Mouse (Mus musculus): ENCODE measurements at regions not wholly inside any gene's neighbourhood (a gene's known extent, or its start where the extent isn't known, plus 50 kb on each side); places are given as distances from the start of the nearest gene placed in this dataset.
"Not testable (repeated sequence)": the region's sequence is repeated elsewhere in the genome, so short reads cannot be mapped to it uniquely, and the experiment has no call there.

- DNase-seq = no peak
Observed at GRCm38 (mm10) chr16:26860566-26860965, 130.9 kb downstream of the Gmnc start.

DNA sequence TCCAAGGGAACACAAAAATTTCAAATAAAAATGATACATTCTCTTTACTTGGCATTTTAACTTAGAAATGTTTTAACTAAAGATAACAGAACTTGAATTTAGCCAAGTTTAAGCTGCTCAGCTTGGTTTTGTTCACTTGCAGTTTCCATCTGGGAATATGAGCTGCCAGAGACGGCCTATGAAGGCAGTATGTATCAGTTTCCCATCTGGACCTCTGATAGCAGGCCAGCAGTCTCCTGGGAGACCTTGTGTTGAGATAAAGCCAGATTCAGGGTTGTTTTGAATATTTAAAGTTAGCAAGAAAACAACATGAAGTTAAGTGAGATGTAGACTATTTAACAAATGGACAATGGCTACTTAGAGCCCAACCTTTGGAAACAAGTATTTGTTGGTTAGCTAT, 142.3 kb downstream of the Gmnc start:
- DNase-seq = no peak

GRCm38 (mm10) chr16:26827006-26827405, 164.4 kb downstream of the Gmnc start:
- no peak for DNase-seq

DNA sequence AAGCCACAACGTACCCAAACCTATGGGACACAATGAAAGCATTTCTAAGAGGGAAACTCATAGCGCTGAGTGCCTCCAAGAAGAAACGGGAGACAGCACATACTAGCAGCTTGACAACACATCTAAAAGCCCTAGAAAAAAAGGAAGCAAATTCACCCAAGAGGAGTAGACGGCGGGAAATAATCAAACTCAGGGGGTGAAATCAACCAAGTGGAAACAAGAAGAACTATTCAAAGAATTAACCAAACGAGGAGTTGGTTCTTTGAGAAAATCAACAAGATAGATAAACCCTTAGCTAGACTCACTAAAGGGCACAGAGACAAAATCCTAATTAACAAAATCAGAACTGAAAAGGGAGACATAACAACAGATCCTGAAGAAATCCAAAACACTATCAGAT, 180.3 kb downstream of the Gmnc start:
- DNase-seq = not testable (repeated sequence)

DNA sequence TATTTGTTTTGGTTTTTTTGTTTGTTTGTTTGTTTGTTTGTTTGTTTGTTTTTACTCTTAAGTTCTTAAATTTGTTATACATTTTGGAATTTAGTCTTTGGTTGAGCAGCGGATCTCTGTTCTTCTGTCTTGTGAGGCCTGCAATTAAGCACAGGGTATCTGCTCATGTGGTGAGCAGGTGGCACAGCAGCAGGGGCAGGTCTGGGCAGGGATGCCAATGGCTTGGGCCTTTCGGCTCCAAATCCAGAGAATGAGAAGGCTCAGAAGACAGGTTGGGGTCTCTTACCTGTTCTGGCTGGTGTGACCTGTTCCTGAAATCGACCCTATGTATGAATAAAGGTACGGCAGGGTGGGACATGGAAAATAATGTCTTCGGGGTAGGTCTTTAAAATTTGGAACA, 186.0 kb downstream of the Gmnc start:
- DNase-seq = no peak

DNA sequence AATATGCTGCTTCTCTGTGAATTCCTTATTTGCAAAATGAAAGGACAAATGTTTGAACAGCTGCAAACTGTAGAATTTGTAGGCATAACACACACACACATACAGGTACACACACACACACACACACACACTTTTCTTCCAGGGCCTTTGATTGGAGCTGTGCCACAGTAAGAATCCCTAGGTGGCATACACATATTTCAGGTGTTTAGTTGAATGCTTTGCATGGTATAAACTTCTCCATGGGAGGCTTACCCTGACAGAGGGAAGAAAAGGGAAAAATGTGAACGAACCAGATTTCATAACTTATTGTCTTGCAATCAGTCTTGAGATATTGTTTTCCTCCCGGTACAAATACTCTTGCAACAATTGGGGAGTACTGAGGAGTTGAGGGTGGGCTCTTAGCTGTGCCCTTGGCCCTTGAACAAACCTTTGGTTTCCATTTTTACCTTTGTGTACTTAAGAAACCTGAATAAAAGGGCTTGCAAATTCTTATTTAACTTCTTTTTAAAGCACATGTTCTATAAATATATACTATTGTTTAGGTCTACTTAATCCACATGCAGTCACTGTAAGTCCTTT, 204.3 kb downstream of the Gmnc start:
- no peak for DNase-seq

DNA sequence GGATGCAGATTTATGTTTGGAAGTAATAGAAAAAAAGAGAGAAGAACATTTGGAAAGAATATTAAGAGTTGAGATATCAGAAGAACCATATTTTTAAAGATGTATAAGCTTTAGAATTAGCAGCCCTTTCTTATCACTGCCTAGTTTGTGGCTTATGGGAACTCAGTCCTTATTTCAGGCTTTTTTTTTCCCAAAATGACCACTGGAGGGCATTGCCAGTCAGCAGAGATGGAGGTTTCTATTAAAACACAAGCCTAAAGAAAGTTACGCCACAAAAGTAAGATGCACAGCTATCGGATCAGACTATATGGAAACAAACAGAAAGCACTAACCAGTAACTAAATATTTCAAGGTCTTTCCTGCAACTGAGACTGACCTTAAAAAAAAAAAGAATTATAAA, 200.8 kb downstream of the Il1rap start:
- peak in 1 of 2 experiments; percentile 6 for DNase-seq
